In the genomic region with DNA sequence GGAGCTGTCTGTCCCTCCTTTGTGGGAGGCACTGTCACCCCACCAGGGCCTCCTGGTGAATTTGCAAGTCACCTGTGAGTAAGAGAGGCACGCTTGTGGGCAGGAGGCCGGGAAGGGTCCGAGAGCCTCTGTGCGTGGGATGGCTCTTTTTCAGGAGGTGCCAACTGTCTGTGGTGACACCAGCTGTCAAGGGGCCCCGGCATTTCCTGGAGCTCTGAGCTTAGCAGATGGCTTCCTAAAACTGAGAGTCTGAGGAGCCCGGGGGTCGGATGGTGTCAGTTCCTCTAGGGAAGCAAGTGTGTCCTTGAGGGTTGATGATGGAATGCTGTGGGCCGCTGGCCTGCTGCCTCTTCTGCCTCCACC, we compare ENCODE assay signal across 8 mouse cellular contexts. TPM values are rescaled to one million over a fixed set of nuclear protein-coding genes. Genes with fewer than 3 reads are reported as not detected.
DNase-seq lines count a peak whose midpoint lies in the region; ATAC-seq lines count a peak whose summit lies in the region.

No protein-coding gene starts in this region.

- peaks cover 90% of the 10 kb centered on the region for H3K4me1 ChIP-seq in lung, embryonic 15.5 days
- H3K4me1 ChIP-seq in liver, embryonic 15.5 days (replicated peaks): peaks cover 89% of the 10 kb centered on the region

- WGBS in lung, embryonic 15.5 days: 28% methylated on average over 8 of the region's 8 CpGs
- WGBS in liver, embryonic 15.5 days (ENCODE audit: insufficient replicate concordance): 10% methylated on average over 8 of the region's 8 CpGs

- no peak overlapping the region for H3K9ac ChIP-seq in lung, embryonic 15.5 days
- H3K9ac ChIP-seq in liver, embryonic 15.5 days: peak overlapping the region; percentile 23; the same call in 1 of the 2 replicates

- DNase-seq in lung, postnatal 14 days: no peak
- DNase-seq in cerebellum, postnatal 14 days: peak; percentile 92 to 94
- peak; percentile 47 for DNase-seq in induced T-regulatory cell, adult 2 months (ENCODE audit: low read depth)
- DNase-seq in thymus, postnatal 36 days: peak; percentile 61 to 77
- no peak for DNase-seq in urinary bladder, postnatal 25 days (ENCODE audit: low spot score)

- no peaks in the 10 kb centered on the region for H3K36me3 ChIP-seq in lung, embryonic 15.5 days
- no peaks in the 10 kb centered on the region for H3K36me3 ChIP-seq in liver, embryonic 15.5 days (replicated peaks)

- H3K9me3 ChIP-seq in lung, embryonic 15.5 days: no peaks in the 10 kb centered on the region
- H3K9me3 ChIP-seq in liver, embryonic 15.5 days (replicated peaks): no peaks in the 10 kb centered on the region

- no peak overlapping the region for H3K4me3 ChIP-seq in lung, embryonic 15.5 days
- H3K4me3 ChIP-seq in liver, embryonic 15.5 days (replicated peaks): no peak overlapping the region; the same call in 1 of the 2 replicates

- peak overlapping the region; percentile 94 for H3K27ac ChIP-seq in lung, embryonic 15.5 days
- H3K27ac ChIP-seq in liver, embryonic 15.5 days (replicated peaks): peak overlapping the region; percentile 82

- H3K4me2 ChIP-seq in lung, embryonic 15.5 days: peak overlapping the region; percentile 29; the same call in 1 of the 2 replicates
- peak overlapping the region; percentile 45 for H3K4me2 ChIP-seq in liver, embryonic 15.5 days

- H3K27me3 ChIP-seq in lung, embryonic 15.5 days: no peaks in the 10 kb centered on the region
- H3K27me3 ChIP-seq in liver, embryonic 15.5 days: peaks cover 3% of the 10 kb centered on the region; the same call in 1 of the 2 replicates

- no peak for ATAC-seq in lung, embryonic 15.5 days (ENCODE audit: borderline replicate concordance, extremely low read depth, low FRiP score, low TSS enrichment)
- no peak for ATAC-seq in liver, embryonic 15.5 days (ENCODE audit: insufficient read depth)
- no peak for ATAC-seq in monocyte, adult 5-6 weeks (replicated peaks; ENCODE audit: insufficient number of reproducible peaks, low FRiP score, low TSS enrichment, poor library complexity, severe bottlenecking)

RNA-seq across cellular contexts. Expression of gene Pxn, which starts 24.0 kb away (rescaled TPM):
- polyA plus RNA-seq in lung, embryonic 15.5 days (2015; fragmentation: Nextera tagmentation; extraction: Ambion mirVana): 57.1 and 58.6 TPM in 2 replicates
- 15.2 and 16.8 TPM in 2 replicates for polyA plus RNA-seq in liver, embryonic 15.5 days (2015; fragmentation: Nextera tagmentation; extraction: Ambion mirVana)
- 85.9 to 113 TPM (median 106 TPM) in 3 replicates for total RNA-seq in monocyte, adult 5-6 weeks (2017)

RNA-seq across cellular contexts. Expression of gene Rplp0, which starts 28.8 kb away (rescaled TPM):
- polyA plus RNA-seq in lung, embryonic 15.5 days (2015; fragmentation: Nextera tagmentation; extraction: Ambion mirVana): 1,589 and 1,600 TPM in 2 replicates
- polyA plus RNA-seq in liver, embryonic 15.5 days (2015; fragmentation: Nextera tagmentation; extraction: Ambion mirVana): 1,028 and 1,078 TPM in 2 replicates
- total RNA-seq in monocyte, adult 5-6 weeks (2017): 991 to 1,396 TPM (median 1,306 TPM) in 3 replicates

RNA-seq across cellular contexts. Expression of gene Gcn1l1, which starts 34.6 kb away (rescaled TPM):
- polyA plus RNA-seq in lung, embryonic 15.5 days (2015; fragmentation: Nextera tagmentation; extraction: Ambion mirVana): 35.6 and 40.0 TPM in 2 replicates
- polyA plus RNA-seq in liver, embryonic 15.5 days (2015; fragmentation: Nextera tagmentation; extraction: Ambion mirVana): 15.0 and 17.3 TPM in 2 replicates
- 16.9 to 37.5 TPM (median 22.8 TPM) in 3 replicates for total RNA-seq in monocyte, adult 5-6 weeks (2017)

RNA-seq across cellular contexts. Expression of gene Sirt4, which starts 45.9 kb away (rescaled TPM):
- polyA plus RNA-seq in lung, embryonic 15.5 days (2015; fragmentation: Nextera tagmentation; extraction: Ambion mirVana): 27.2 and 30.4 TPM in 2 replicates
- polyA plus RNA-seq in liver, embryonic 15.5 days (2015; fragmentation: Nextera tagmentation; extraction: Ambion mirVana): 6.0 and 6.1 TPM in 2 replicates
- 5.2 to 10.7 TPM (median 7.8 TPM) in 3 replicates for total RNA-seq in monocyte, adult 5-6 weeks (2017)

Comparison
In these comparisons a context has a peak if more than half of its experiments do, and no peak if none do; other contexts are left out.
1. DNase-seq: peak in cerebellum, postnatal 14 days (2 of 2), induced T-regulatory cell, adult 2 months (single experiment) and thymus, postnatal 36 days (2 of 2); none in lung, postnatal 14 days (single experiment) and urinary bladder, postnatal 25 days (single experiment).